Mouse (Mus musculus): ENCODE results near the gene Ccnj. TPM values are rescaled to one million over a fixed set of nuclear protein-coding genes. Genes with fewer than 3 reads are reported as not detected.
A peak's percentile ranks its signal among the peaks of the same experiment; 100 is the strongest.

Gene Ccnj
- total RNA-seq, 2 experiments from 2014 or later: 7.4 to 7.5 TPM

DNA sequence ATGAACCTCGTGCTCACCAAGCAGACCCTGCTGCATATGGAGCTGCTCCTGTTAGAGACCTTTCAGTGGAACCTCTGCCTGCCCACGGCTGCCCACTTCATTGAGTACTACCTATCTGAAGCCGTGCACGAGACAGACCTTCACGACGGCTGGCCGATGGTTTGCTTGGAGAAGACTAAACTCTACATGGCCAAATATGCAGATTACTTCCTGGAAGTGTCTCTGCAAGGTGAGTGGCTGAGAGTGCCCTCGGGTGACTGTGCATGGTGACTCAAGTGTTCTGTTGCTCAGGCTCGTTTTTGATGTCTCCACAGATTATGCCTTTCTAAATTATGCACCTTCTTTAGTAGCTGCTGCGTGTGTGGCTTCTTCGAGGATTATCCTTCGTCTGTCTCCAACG is 13.7 kb downstream of the Ccnj start:
- DNase-seq: no peak

DNA sequence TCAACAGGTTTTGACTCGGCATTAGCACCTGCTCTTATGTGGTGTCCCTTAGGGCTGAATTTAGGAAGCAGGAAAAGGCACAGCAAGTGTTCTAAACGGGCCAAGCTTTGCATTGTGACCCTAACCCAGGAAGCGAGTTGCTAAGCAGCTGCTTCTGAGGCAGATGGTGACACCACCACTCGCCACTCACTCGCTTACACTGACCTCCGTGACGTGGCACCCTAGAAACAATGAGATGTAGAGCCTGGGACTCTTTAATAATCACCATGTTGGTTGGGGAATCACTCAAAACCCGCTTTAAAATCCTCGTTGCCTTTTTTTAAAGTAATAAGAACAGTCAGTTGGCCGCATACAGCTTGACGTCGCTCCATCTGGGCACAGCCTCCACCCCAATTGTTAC is 18.3 kb downstream of the Ccnj start:
- DNase-seq: no peak

- DNase-seq: peak; percentile 23
Measured at GRCm38 (mm10) chr19:40859555-40859954, 28.5 kb downstream of the Ccnj start.

GRCm38 (mm10) chr19:40868284-40868683 is 37.2 kb downstream of the Ccnj start:
- DNase-seq: no peak

GRCm38 (mm10) chr19:40869425-40870105 is 38.5 kb downstream of the Ccnj start:
- no peak for DNase-seq

GRCm38 (mm10) chr19:40872955-40873665 is 42.0 kb downstream of the Ccnj start:
- peak; percentile 92 for DNase-seq

DNA sequence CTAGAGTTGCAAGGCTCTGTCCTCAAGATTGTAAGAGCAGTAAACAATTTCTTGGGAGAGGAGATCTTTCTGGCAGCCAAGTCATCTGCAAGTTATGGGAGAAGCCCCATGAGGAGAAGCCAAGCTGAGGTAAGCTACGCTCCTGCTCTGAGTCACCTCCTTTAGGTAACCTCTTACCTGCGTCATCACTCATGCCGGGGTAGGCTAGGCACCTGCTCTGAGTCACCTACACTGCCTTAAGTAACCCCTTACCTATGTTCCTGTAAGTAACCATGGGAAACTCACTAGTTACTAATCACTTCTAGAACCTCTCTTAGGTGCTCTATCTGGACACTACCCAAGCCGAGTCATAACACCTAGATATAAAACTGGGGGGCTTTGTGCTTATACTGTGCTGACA is 50.6 kb downstream of the Ccnj start:
- no peak for DNase-seq

- DNase-seq: no peak
Measured at GRCm38 (mm10) chr19:40888887-40889286, 57.8 kb downstream of the Ccnj start.

- DNase-seq: no peak
Measured at GRCm38 (mm10) chr19:40894071-40894506, 63.0 kb downstream of the Ccnj start.

DNA sequence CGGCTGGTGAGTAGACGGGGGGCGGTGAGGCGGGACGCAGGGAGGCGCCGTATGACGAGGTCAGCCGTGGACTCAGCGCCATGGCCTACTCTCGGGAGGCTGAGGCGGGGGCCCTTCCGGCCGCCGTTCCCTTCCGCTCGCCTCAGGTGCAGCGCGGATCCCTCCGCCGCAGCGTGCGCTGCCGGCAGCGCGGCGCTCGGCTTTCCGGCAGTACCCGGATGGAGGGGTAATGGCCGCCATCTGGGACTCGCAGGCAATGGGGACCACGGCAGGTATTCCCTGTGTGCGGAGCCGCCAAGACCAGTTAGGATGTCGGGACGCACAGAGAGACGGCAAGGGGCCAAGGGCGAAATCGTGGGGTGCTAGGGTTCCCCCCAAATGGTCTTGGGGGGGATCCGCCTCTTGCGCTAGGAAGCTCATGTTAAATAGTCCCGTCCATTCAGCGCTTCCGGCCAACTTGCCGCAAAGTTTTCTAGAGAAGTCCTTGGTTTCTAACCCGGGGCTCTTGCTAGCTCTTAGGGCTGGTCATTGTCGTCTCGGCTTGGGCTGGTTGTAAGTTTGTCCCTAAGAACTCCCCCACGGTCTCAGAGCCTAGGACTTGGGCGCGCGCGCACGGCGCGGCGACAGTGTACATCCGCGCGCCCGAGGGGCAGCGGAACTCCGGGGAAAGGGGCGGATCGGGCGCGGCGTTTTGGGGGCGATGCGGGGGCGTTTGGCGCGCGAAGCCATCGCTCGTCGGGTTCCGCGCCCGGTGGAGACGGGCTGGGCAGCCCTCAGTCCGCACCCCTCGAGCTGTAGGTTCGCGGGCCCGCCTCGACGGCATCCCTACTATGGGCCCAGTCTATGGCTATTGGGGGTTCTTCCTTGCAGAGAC is 63.7 kb downstream of the Ccnj start, which contains the start of gene Zfp518a:
TSS of gene Zfp518a (plus strand) at position 187 of the 874 bp plus-strand sequence.
- peak; percentile 88 for DNase-seq

DNA sequence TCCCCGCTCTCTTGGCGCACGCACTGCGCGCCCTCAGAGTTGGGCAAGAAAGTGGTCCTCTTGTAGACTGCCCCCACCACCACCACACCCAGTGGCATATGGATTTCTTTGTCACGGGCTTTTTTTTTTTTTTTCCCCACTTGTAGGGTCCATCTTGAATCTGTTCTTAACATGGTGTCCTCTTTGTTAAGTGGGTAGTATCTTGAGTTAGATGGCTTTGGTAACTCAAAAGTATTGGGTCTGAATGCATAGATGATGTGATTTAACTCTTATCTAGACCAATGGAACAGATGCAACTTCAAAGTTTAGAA is 64.3 kb downstream of the Ccnj start:
- no peak for DNase-seq

Small RNA genes lying within 50 kb of the gene (microRNA-seq; reads per million reads assigned to microRNA genes)
- 0.35 to 0.82 reads per million in 2 experiments for gene Mir8092

Other genes starting within 250 kb of the Ccnj start
- gene Aldh18a1, start 242.8 kb upstream of the Ccnj start, total RNA-seq (2021): 10 to 100 TPM; 23.5 to 30.4 TPM
- 1 to 10 TPM; 7.3 to 7.8 TPM for gene Tctn3, start 219.0 kb upstream of the Ccnj start, total RNA-seq (2021)
- gene Entpd1, start 218.9 kb upstream of the Ccnj start, total RNA-seq (2021): 10 to 100 TPM; 32.3 to 33.3 TPM
- gene Cc2d2b, start 82.5 kb upstream of the Ccnj start, total RNA-seq (2021): not detected
- gene Zfp518a, start 63.4 kb downstream of the Ccnj start, total RNA-seq (2021): 10 to 100 TPM in 1 of 2 experiments, 1 to 10 TPM in 1; 9.6 to 10.9 TPM
- gene Blnk, start 163.3 kb downstream of the Ccnj start, total RNA-seq (2021): under 1 TPM; 0.27 to 0.55 TPM
- not detected for gene Dntt, start 198.0 kb downstream of the Ccnj start, total RNA-seq (2021)
- gene Opalin, start 245.8 kb downstream of the Ccnj start, total RNA-seq (2021): not detected